Mouse (Mus musculus): Measurements from ENCODE around the gene Kctd17. TPM values are rescaled to one million over a fixed set of nuclear protein-coding genes. Genes with fewer than 3 reads are reported as not detected.

Kctd17 gene
- polyA plus RNA-seq, 1 experiment from 2014 or later = 48.8 TPM

GRCm38 (mm10) chr15:78424507-78424906 is 3.9 kb upstream of the Kctd17 start:
- peaks cover 9% of the 10 kb centered on the region; the same call in 1 of the 2 replicates for H3K4me1 ChIP-seq (ENCODE audit: control insufficient read depth, insufficient read depth, low read length)
- H3K9ac ChIP-seq (ENCODE audit: low read depth, low read length) = no peak overlapping the region
- no peak overlapping the region for H3K27ac ChIP-seq (ENCODE audit: low read depth, low read length)
- ATAC-seq (ENCODE audit: low FRiP score, low TSS enrichment) = no peak
- H3K27me3 ChIP-seq (ENCODE audit: control insufficient read depth, insufficient read depth, low read length) = no peaks in the 10 kb centered on the region
- no peak overlapping the region for H3K4me2 ChIP-seq (replicated peaks; ENCODE audit: low read depth, low read length)
- no peak overlapping the region for H3K4me3 ChIP-seq (ENCODE audit: low read length)
- no peaks in the 10 kb centered on the region for H3K36me3 ChIP-seq (ENCODE audit: control insufficient read depth, insufficient read depth, low read length)
- WGBS = 23% methylated on average over 11 of the region's 11 CpGs
- H3K9me3 ChIP-seq (ENCODE audit: control insufficient read depth, low read length) = no peaks in the 10 kb centered on the region

DNA sequence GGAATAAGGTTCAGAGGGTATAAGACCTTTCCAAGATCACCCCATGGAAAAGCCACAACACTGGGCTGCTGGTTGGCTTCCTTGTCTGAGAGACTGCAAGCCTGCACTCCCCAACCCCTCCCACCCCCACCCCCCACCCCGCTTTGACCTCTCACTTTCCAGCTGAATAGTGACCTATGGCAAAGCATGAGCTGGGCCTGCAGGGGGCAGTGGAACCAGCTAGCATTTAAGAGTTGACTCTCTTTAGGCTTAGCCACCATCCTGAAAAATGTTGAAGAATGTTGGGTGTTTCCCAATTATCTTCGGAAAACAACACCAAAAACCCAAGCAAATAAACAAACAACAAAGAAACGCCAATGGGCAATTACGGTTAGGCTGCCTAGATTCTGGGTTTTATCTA is 3.1 kb upstream of the Kctd17 start:
- 62% methylated on average over 4 of the region's 4 CpGs for WGBS
- H3K27me3 ChIP-seq (ENCODE audit: control insufficient read depth, insufficient read depth, low read length) = no peaks in the 10 kb centered on the region
- peaks cover 12% of the 10 kb centered on the region; the same call in 1 of the 2 replicates for H3K4me1 ChIP-seq (ENCODE audit: control insufficient read depth, insufficient read depth, low read length)
- no peaks in the 10 kb centered on the region for H3K9me3 ChIP-seq (ENCODE audit: control insufficient read depth, low read length)
- H3K4me2 ChIP-seq (replicated peaks; ENCODE audit: low read depth, low read length) = no peak overlapping the region
- H3K4me3 ChIP-seq (ENCODE audit: low read length) = no peak overlapping the region
- no peak overlapping the region for H3K9ac ChIP-seq (ENCODE audit: low read depth, low read length)
- no peak overlapping the region for H3K27ac ChIP-seq (ENCODE audit: low read depth, low read length)
- H3K36me3 ChIP-seq (ENCODE audit: control insufficient read depth, insufficient read depth, low read length) = no peaks in the 10 kb centered on the region
- no peak for ATAC-seq (ENCODE audit: low FRiP score, low TSS enrichment)

DNA sequence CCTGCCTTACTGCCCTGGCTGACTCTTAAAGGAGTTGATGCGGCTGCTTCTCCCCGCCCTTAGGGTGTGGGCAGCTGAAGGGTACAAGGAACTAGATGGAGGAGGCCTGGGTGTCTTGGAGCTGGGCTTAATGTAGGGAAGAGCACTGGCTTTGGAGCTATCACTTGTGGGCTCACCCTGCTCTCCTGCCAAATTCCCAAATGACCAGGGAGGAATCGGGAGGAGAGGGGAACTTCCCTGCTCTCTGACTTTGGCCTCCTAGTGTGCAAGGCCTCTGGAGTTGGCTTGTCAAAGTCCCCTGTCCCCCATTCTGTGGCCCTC is 735 bp downstream of the Kctd17 start:
- H3K27me3 ChIP-seq (ENCODE audit: control insufficient read depth, insufficient read depth, low read length) = no peaks in the 10 kb centered on the region
- WGBS = 0% methylated on average over 3 of the region's 3 CpGs
- H3K4me1 ChIP-seq (ENCODE audit: control insufficient read depth, insufficient read depth, low read length) = peaks cover 7% of the 10 kb centered on the region; the same call in 1 of the 2 replicates
- H3K27ac ChIP-seq (ENCODE audit: low read depth, low read length) = peak overlapping the region; percentile 66; the same call in 1 of the 2 replicates
- peak overlapping the region; percentile 61 for H3K4me3 ChIP-seq (ENCODE audit: low read length)
- peak overlapping the region; percentile 70 for H3K9ac ChIP-seq (ENCODE audit: low read depth, low read length)
- no peak for ATAC-seq (ENCODE audit: low FRiP score, low TSS enrichment)
- H3K9me3 ChIP-seq (ENCODE audit: control insufficient read depth, low read length) = no peaks in the 10 kb centered on the region
- H3K36me3 ChIP-seq (ENCODE audit: control insufficient read depth, insufficient read depth, low read length) = peaks cover 19% of the 10 kb centered on the region
- peak overlapping the region; percentile 54 for H3K4me2 ChIP-seq (replicated peaks; ENCODE audit: low read depth, low read length)

DNA sequence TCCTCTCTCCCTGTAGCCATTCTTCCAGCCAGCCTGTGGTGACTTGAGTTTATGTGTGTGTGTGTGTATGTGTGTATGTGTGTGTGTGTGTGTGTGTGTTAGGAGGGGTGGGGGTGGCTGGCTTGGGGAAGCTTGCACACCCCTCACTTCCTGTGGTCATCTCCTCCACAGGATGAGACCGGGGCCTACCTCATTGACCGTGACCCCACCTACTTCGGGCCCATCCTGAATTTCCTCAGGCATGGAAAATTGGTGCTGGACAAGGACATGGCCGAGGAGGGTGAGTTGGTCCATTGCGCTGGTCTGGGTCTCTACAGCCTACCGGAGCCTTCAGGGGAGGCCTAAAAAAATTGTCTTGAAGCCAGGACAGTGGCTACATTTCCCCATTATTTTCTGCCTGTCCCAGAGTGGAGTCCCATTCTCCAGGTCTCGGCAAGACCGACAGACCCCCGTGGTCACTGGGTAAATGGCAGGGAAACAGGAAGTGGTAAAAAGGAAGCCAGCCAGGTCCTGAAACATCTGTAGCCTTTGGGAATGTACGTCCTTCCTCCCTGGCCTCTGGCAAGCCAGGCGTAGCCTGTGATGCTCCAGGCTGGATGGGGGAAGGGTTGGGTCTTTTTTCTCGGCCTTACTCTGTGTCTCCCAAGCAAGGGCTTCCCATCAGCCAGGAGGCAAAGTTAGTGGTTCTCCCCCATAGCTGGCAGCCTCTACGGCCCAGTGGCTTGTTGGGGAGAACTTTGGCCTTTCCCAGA is 1.7 kb downstream of the Kctd17 start:
- Histone ChIP-seq H3K4me1 (ENCODE audit: control insufficient read depth, insufficient read depth, low read length) (peaks cover 9% of the 10 kb centered on the region), H3K27ac (ENCODE audit: low read depth, low read length) (peak overlapping the region; percentile 66), H3K36me3 (ENCODE audit: control insufficient read depth, insufficient read depth, low read length) (peaks cover 22% of the 10 kb centered on the region), H3K4me3 (ENCODE audit: low read length) (peak overlapping the region; percentile 61; the same call in 1 of the 2 replicates), H3K9ac (ENCODE audit: low read depth, low read length) (no peak overlapping the region), H3K9me3 (ENCODE audit: control insufficient read depth, low read length) (no peaks in the 10 kb centered on the region), H3K4me2 (replicated peaks; ENCODE audit: low read depth, low read length) (peak overlapping the region; percentile 54), H3K27me3 (ENCODE audit: control insufficient read depth, insufficient read depth, low read length) (no peaks in the 10 kb centered on the region)
- ATAC-seq (ENCODE audit: low FRiP score, low TSS enrichment) = no peak
- WGBS = 73% methylated on average over 13 of the region's 13 CpGs

DNA sequence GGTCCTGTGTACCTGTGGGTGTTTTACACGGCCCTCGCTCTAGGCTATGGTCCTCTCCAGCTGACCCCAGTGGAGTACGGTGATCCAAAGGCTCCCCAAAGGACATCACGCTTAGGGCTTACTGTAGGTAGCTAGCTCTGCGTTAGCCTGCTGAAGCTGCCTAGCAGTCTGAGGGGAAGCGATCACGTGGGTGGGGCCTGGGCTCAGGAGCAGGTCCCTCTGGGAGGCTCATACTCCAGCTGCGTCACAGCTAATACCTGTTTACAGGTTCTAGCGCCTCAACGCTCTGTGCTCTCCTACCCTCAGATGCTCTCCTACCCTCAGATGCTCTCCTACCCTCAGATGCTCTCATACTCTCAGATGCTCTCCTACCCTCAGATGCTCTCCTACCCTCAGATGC is 2.5 kb downstream of the Kctd17 start:
- no peak for ATAC-seq (ENCODE audit: low FRiP score, low TSS enrichment)
- H3K27ac ChIP-seq (ENCODE audit: low read depth, low read length) = no peak overlapping the region
- H3K9ac ChIP-seq (ENCODE audit: low read depth, low read length) = no peak overlapping the region
- H3K36me3 ChIP-seq (ENCODE audit: control insufficient read depth, insufficient read depth, low read length) = peaks cover 26% of the 10 kb centered on the region
- no peaks in the 10 kb centered on the region for H3K9me3 ChIP-seq (ENCODE audit: control insufficient read depth, low read length)
- 83% methylated on average over 10 of the region's 10 CpGs for WGBS
- peaks cover 17% of the 10 kb centered on the region for H3K4me1 ChIP-seq (ENCODE audit: control insufficient read depth, insufficient read depth, low read length)
- H3K27me3 ChIP-seq (ENCODE audit: control insufficient read depth, insufficient read depth, low read length) = no peaks in the 10 kb centered on the region
- H3K4me2 ChIP-seq (replicated peaks; ENCODE audit: low read depth, low read length) = no peak overlapping the region
- H3K4me3 ChIP-seq (ENCODE audit: low read length) = no peak overlapping the region

DNA sequence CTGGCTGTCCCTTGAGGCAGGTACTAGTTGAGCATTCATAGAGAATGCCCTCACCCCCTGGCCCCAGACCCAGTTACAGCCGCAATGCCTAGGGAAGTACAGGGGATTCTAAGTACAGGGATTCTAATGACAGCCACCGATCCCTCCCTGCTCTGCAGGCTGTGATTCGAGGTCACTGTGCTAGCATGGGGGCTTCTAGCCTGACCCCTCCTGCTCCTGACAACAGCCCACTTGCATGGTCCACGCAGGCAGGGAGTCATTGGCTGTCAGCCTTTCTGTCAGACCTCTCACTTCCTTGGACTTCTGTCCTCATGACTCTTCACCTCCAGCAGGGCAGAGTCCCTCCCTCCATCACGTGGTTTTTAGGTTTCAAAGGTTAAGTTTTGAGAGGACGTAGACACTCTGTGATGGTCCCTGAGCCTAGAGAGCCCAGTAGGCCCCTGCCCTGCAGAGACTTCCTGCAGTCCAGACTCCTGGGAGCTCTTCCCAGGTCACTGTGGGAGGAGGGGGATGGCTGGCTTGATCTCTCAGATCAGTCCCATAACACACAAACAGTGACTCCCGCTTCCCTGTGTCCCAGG is 3.3 kb downstream of the Kctd17 start:
- no peaks in the 10 kb centered on the region for H3K9me3 ChIP-seq (ENCODE audit: control insufficient read depth, low read length)
- no peak overlapping the region for H3K27ac ChIP-seq (ENCODE audit: low read depth, low read length)
- no peaks in the 10 kb centered on the region for H3K27me3 ChIP-seq (ENCODE audit: control insufficient read depth, insufficient read depth, low read length)
- 73% methylated on average over 7 of the region's 7 CpGs for WGBS
- H3K36me3 ChIP-seq (ENCODE audit: control insufficient read depth, insufficient read depth, low read length) = peaks cover 27% of the 10 kb centered on the region
- no peak overlapping the region for H3K4me2 ChIP-seq (replicated peaks; ENCODE audit: low read depth, low read length)
- H3K9ac ChIP-seq (ENCODE audit: low read depth, low read length) = no peak overlapping the region
- no peak for ATAC-seq (ENCODE audit: low FRiP score, low TSS enrichment)
- H3K4me1 ChIP-seq (ENCODE audit: control insufficient read depth, insufficient read depth, low read length) = peaks cover 24% of the 10 kb centered on the region
- H3K4me3 ChIP-seq (ENCODE audit: low read length) = no peak overlapping the region

- Histone ChIP-seq H3K27ac (ENCODE audit: low read depth, low read length) (no peak overlapping the region), H3K4me3 (ENCODE audit: low read length) (no peak overlapping the region), H3K4me2 (replicated peaks; ENCODE audit: low read depth, low read length) (no peak overlapping the region), H3K9ac (ENCODE audit: low read depth, low read length) (no peak overlapping the region), H3K36me3 (ENCODE audit: control insufficient read depth, insufficient read depth, low read length) (peaks cover 27% of the 10 kb centered on the region), H3K27me3 (ENCODE audit: control insufficient read depth, insufficient read depth, low read length) (no peaks in the 10 kb centered on the region), H3K9me3 (ENCODE audit: control insufficient read depth, low read length) (no peaks in the 10 kb centered on the region), H3K4me1 (ENCODE audit: control insufficient read depth, insufficient read depth, low read length) (peaks cover 32% of the 10 kb centered on the region)
- ATAC-seq (ENCODE audit: low FRiP score, low TSS enrichment) = 0 out of 2 replicates have a peak, but pooled peaks have one; percentile 6
- 29% methylated on average over 6 of the region's 6 CpGs for WGBS
Observed at GRCm38 (mm10) chr15:78434896-78435520, 6.6 kb downstream of the Kctd17 start.

- no peak overlapping the region for H3K9ac ChIP-seq (ENCODE audit: low read depth, low read length)
- no peak for ATAC-seq (ENCODE audit: low FRiP score, low TSS enrichment)
- H3K4me2 ChIP-seq (replicated peaks; ENCODE audit: low read depth, low read length) = no peak overlapping the region
- peaks cover 29% of the 10 kb centered on the region for H3K4me1 ChIP-seq (ENCODE audit: control insufficient read depth, insufficient read depth, low read length)
- H3K27me3 ChIP-seq (ENCODE audit: control insufficient read depth, insufficient read depth, low read length) = no peaks in the 10 kb centered on the region
- peaks cover 25% of the 10 kb centered on the region for H3K36me3 ChIP-seq (ENCODE audit: control insufficient read depth, insufficient read depth, low read length)
- H3K27ac ChIP-seq (ENCODE audit: low read depth, low read length) = no peak overlapping the region; the same call in 1 of the 2 replicates
- H3K9me3 ChIP-seq (ENCODE audit: control insufficient read depth, low read length) = no peaks in the 10 kb centered on the region
- WGBS = 75% methylated on average over 11 of the region's 11 CpGs
- H3K4me3 ChIP-seq (ENCODE audit: low read length) = no peak overlapping the region
Observed at GRCm38 (mm10) chr15:78435681-78436080, 7.3 kb downstream of the Kctd17 start.

Measured in kidney, embryonic 14.5 days (tissue).